Mouse (Mus musculus) brain, embryonic 14.5 days (tissue): ENCODE measurements at regions not wholly inside any gene's neighbourhood (a gene's known extent, or its start where the extent isn't known, plus 50 kb on each side); places are given as distances from the start of the nearest gene placed in this dataset.

Source experiments
- CTCF ChIP-seq: fragments of 200-500 bp; IDR thresholded peaks from 2 replicates; pipeline ENCODE4 v1.5.1; 2012; ENCODE audit warnings: inconsistent platforms, mild to moderate bottlenecking, moderate library complexity, borderline replicate concordance; ENCODE audit not compliant: insufficient read depth, insufficient read length; ENCODE audit errors: extremely low read depth
- POLR2A ChIP-seq: fragments of 200-500 bp; IDR thresholded peaks from 2 replicates; pipeline ENCODE4 v1.6.1; 2012; ENCODE audit warnings: mild to moderate bottlenecking, inconsistent platforms, borderline replicate concordance; ENCODE audit not compliant: poor library complexity, insufficient read depth, insufficient read length, severe bottlenecking; ENCODE audit errors: extremely low read depth

GRCm38 (mm10) chr15:74413217-74413616 lies 222.9 kb downstream of the Mroh4 start:
- TF ChIP-seq CTCF: no peak
- TF ChIP-seq POLR2A: no peak
